ENCODE assay signal across 31 mouse cellular contexts in genomic region chr3:148422720-148423119, GRCm38 (mm10).
DNase-seq lines count a peak whose midpoint lies in the region; ATAC-seq and TF ChIP-seq lines count a peak whose summit lies in the region.
"Had no signal": no experiment of that assay in that cellular context is flagged by ENCODE, and none has a peak within 500 bp of the region (broad histone marks: within the 10 kb centered on the region; RNA-seq: fewer than 3 reads in every experiment).

No protein-coding gene starts in this region.

- H3K9ac ChIP-seq in liver, postnatal 0 days (replicated peaks) = no peak overlapping the region
- no peak overlapping the region for H3K9ac ChIP-seq in hindbrain, embryonic 16.5 days (ENCODE audit: low read depth, low read length)
- H3K9ac ChIP-seq: embryonic facial prominence, embryonic 12.5 days; heart, embryonic 12.5 days; hindbrain, embryonic 13.5 days; neural tube, embryonic 15.5 days had no signal

- H3K4me1 ChIP-seq in liver, postnatal 0 days (ENCODE audit: insufficient read depth) = 0 out of 2 replicates have a peak, but pooled peaks cover 4% of the 10 kb centered on the region
- H3K4me1 ChIP-seq in hindbrain, embryonic 16.5 days (ENCODE audit: control insufficient read depth, insufficient read depth, low read depth, low read length) = no peaks in the 10 kb centered on the region
- H3K4me1 ChIP-seq in cerebellum, adult 2 months (ENCODE audit: control insufficient read depth, insufficient read depth, low read length) = no peaks in the 10 kb centered on the region

- WGBS in liver, postnatal 0 days (ENCODE audit: insufficient replicate concordance) = 49% methylated on average over 3 of the region's 3 CpGs
- 78% methylated on average over 3 of the region's 3 CpGs for WGBS in hindbrain, embryonic 16.5 days
- 75% methylated on average over 3 of the region's 3 CpGs for WGBS in cerebellum, adult 2 months

- TF ChIP-seq EP300 in liver, postnatal 0 days (IDR thresholded peaks at IDR 0.05; ENCODE audit: low read depth) = peak; percentile 49

- no peaks in the 10 kb centered on the region for H3K9me3 ChIP-seq in liver, postnatal 0 days (ENCODE audit: low read length)
- H3K9me3 ChIP-seq in hindbrain, embryonic 16.5 days (ENCODE audit: control insufficient read depth, low read length) = no peaks in the 10 kb centered on the region
- H3K9me3 ChIP-seq: embryonic facial prominence, embryonic 12.5 days; forebrain, embryonic 10.5 days; heart, embryonic 12.5 days; hindbrain, embryonic 13.5 days; neural tube, embryonic 15.5 days had no signal

- TF ChIP-seq CTCF in liver, postnatal 0 days (IDR thresholded peaks at IDR 0.05; ENCODE audit: low read depth) = no peak
- TF ChIP-seq CTCF in cerebellum, adult 2 months (IDR thresholded peaks at IDR 0.05; ENCODE audit: borderline replicate concordance, insufficient read depth, low read depth, low read length) = no peak

- no peaks in the 10 kb centered on the region for H3K27me3 ChIP-seq in liver, postnatal 0 days (ENCODE audit: insufficient read depth, low read length)
- 0 out of 2 replicates have a peak, but pooled peaks cover 2% of the 10 kb centered on the region for H3K27me3 ChIP-seq in hindbrain, embryonic 16.5 days (replicated peaks; ENCODE audit: control insufficient read depth, insufficient read depth, low read length)
- no peaks in the 10 kb centered on the region for H3K27me3 ChIP-seq in cerebellum, adult 2 months (ENCODE audit: control insufficient read depth, insufficient read depth, low read length)

- no peak for TF ChIP-seq POLR2A in cerebellum, adult 2 months (IDR thresholded peaks at IDR 0.05; ENCODE audit: borderline replicate concordance, insufficient read depth, low read length)

- H3K36me3 ChIP-seq in liver, postnatal 0 days (replicated peaks; ENCODE audit: insufficient read depth, low read length) = no peaks in the 10 kb centered on the region
- no peaks in the 10 kb centered on the region for H3K36me3 ChIP-seq in hindbrain, embryonic 16.5 days (ENCODE audit: control insufficient read depth, insufficient read depth, low read length)
- H3K36me3 ChIP-seq: embryonic facial prominence, embryonic 12.5 days; forebrain, embryonic 10.5 days; heart, embryonic 12.5 days; hindbrain, embryonic 13.5 days; neural tube, embryonic 15.5 days had no signal

- no peak overlapping the region for H3K4me2 ChIP-seq in liver, postnatal 0 days (ENCODE audit: low read depth, low read length)
- H3K4me2 ChIP-seq in hindbrain, embryonic 16.5 days (ENCODE audit: low read length) = no peak overlapping the region
- H3K4me2 ChIP-seq: embryonic facial prominence, embryonic 12.5 days; heart, embryonic 12.5 days; hindbrain, embryonic 13.5 days; neural tube, embryonic 15.5 days had no signal

- DNase-seq in 3T3-L1 (ENCODE audit: low read depth, low spot score) (peak; percentile 51), 416B (ENCODE audit: low read depth) (peak; percentile 51)
- DNase-seq in gonadal fat pad, adult 2 months (ENCODE audit: low read depth) = peak; percentile 90
- no peak for DNase-seq in liver, postnatal 0 days
- no peak for DNase-seq in B cell, adult 2 months
- DNase-seq in cerebellum, adult 2 months = no peak
- DNase-seq: adrenal gland, postnatal 10 days; cerebellum, adult 9-10 months; cerebellum, postnatal 36 days; gastrocnemius, adult 2 months; gastrocnemius, postnatal 36 days; heart, adult 2 months; heart, postnatal 4 days; kidney, adult 8-10 months; kidney, postnatal 10 days; left cerebral cortex, postnatal 4 days; lung, adult 2 months; lung, postnatal 10 days; midbrain, embryonic 14.5 days; right cerebral cortex, postnatal 25 days; spleen, adult 18-20 months; thymus, adult 2 months; thymus, postnatal 36 days had no signal

- no peak overlapping the region for H3K4me3 ChIP-seq in liver, postnatal 0 days (ENCODE audit: low read depth, low read length)
- no peak overlapping the region for H3K4me3 ChIP-seq in hindbrain, embryonic 16.5 days (ENCODE audit: low read length)
- no peak overlapping the region for H3K4me3 ChIP-seq in cerebellum, adult 2 months (replicated peaks; ENCODE audit: insufficient read depth, low read depth, low read length)
- H3K4me3 ChIP-seq: embryonic facial prominence, embryonic 12.5 days; forebrain, embryonic 10.5 days; gastrocnemius, adult 2 months; heart, adult 2 months; heart, embryonic 12.5 days; hindbrain, embryonic 13.5 days; neural tube, embryonic 15.5 days had no signal

- ATAC-seq in liver, postnatal 0 days = peak; percentile 86
- ATAC-seq in hindbrain, embryonic 16.5 days = no peak
- ATAC-seq: forebrain, embryonic 16.5 days had no signal

- peak overlapping the region; percentile 57; the same call in 1 of the 2 replicates for H3K27ac ChIP-seq in liver, postnatal 0 days (ENCODE audit: low read depth)
- no peak overlapping the region for H3K27ac ChIP-seq in hindbrain, embryonic 16.5 days (ENCODE audit: low read depth, low read length)
- no peak overlapping the region for H3K27ac ChIP-seq in cerebellum, adult 2 months (ENCODE audit: insufficient read depth, low read length)
- H3K27ac ChIP-seq: embryonic facial prominence, embryonic 12.5 days; forebrain, embryonic 10.5 days; gastrocnemius, adult 2 months; heart, adult 2 months; hindbrain, embryonic 13.5 days; macrophage; neural tube, embryonic 15.5 days had no signal

Comparison
In these comparisons a context has a peak if more than half of its experiments do, and no peak if none do; other contexts are left out.
1. DNase-seq: peak in 3T3-L1 (single experiment), 416B (single experiment) and gonadal fat pad, adult 2 months (single experiment); none in liver, postnatal 0 days (single experiment), B cell, adult 2 months (0 of 2) and cerebellum, adult 2 months (0 of 2).